10 mouse cellular contexts compared by ENCODE assay signal in the genomic region with DNA sequence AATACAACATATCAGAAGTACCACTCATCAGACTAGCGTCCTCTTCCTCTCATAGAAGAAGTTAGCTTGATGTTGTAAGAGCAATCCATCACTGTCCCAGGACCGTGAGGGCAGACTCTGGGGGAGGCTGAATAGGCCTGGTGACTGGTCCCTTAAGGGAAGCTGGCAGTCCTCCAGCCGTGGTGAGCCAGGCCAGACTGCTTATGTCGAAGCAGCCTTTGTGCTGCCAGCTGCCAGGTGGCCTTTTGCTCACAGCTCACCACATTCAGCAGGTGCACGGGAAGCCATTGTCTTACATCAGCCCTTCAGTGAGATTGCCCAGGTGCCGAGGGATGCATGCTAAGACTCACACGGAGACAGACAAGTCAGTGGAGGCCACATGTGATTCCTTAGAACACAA.
A peak's percentile ranks its signal among the peaks of the same experiment; 100 is the strongest.
DNase-seq lines count a peak whose midpoint lies in the region; ATAC-seq lines count a peak whose summit lies in the region.
"Had no signal": no experiment of that assay in that cellular context is flagged by ENCODE, and none has a peak within 500 bp of the region (broad histone marks: within the 10 kb centered on the region; RNA-seq: fewer than 3 reads in every experiment).

No protein-coding gene starts in this region.

- H3K27me3 ChIP-seq in embryonic facial prominence, embryonic 10.5 days (replicated peaks; ENCODE audit: low read depth, poor library complexity, severe bottlenecking) = 0 out of 2 replicates have a peak, but pooled peaks cover 3% of the 10 kb centered on the region
- no peaks in the 10 kb centered on the region for H3K27me3 ChIP-seq in midbrain, embryonic 16.5 days (ENCODE audit: control insufficient read depth, insufficient read depth, low read depth, low read length)
- no peaks in the 10 kb centered on the region for H3K27me3 ChIP-seq in heart, embryonic 12.5 days (replicated peaks)

- H3K4me3 ChIP-seq in embryonic facial prominence, embryonic 10.5 days = no peak overlapping the region
- H3K4me3 ChIP-seq in midbrain, embryonic 16.5 days (ENCODE audit: low read depth, low read length) = no peak overlapping the region
- no peak overlapping the region for H3K4me3 ChIP-seq in heart, embryonic 12.5 days
- H3K4me3 ChIP-seq: heart, adult 2 months had no signal

- 77% methylated on average over 7 of the region's 7 CpGs for WGBS in embryonic facial prominence, embryonic 10.5 days
- WGBS in midbrain, embryonic 16.5 days = 49% methylated on average over 7 of the region's 7 CpGs
- WGBS in heart, embryonic 12.5 days = 48% methylated on average over 7 of the region's 7 CpGs

- no peak overlapping the region for H3K4me2 ChIP-seq in midbrain, embryonic 16.5 days (ENCODE audit: low read length)
- H3K4me2 ChIP-seq in heart, embryonic 12.5 days = no peak overlapping the region

- intact Hi-C loops in heart, postnatal 14 days (cut with DNase I) = no loop called here
- intact Hi-C loops in heart, postnatal 25 days (cut with DNase I) = no loop called here

- H3K36me3 ChIP-seq in embryonic facial prominence, embryonic 10.5 days (replicated peaks) = no peaks in the 10 kb centered on the region
- no peaks in the 10 kb centered on the region for H3K36me3 ChIP-seq in midbrain, embryonic 16.5 days (ENCODE audit: control insufficient read depth, insufficient read depth, low read length)
- no peaks in the 10 kb centered on the region for H3K36me3 ChIP-seq in heart, embryonic 12.5 days

- peak overlapping the region; percentile 51; the same call in 1 of the 2 replicates for H3K27ac ChIP-seq in embryonic facial prominence, embryonic 10.5 days (replicated peaks)
- no peak overlapping the region for H3K27ac ChIP-seq in midbrain, embryonic 16.5 days (ENCODE audit: low read length)
- H3K27ac ChIP-seq in heart, embryonic 12.5 days (ENCODE audit: poor library complexity, severe bottlenecking) = no peak overlapping the region
- H3K27ac ChIP-seq: heart, adult 2 months had no signal

- peak; percentile 8 to 12 for DNase-seq in heart, postnatal 14 days
- DNase-seq in heart, postnatal 25 days (ENCODE audit: low spot score) = no peak
- peak; percentile 50 for DNase-seq in right cerebral cortex, postnatal 4 days
- no peak for DNase-seq in right cerebral cortex, postnatal 25 days
- no peak for DNase-seq in embryonic facial prominence, embryonic 10.5 days (ENCODE audit: low spot score)
- DNase-seq in c-Kit-positive CD71-positive TER-119-positive erythroid progenitor cells, embryonic 14.5 days (ENCODE audit: low spot score) = no peak
- DNase-seq: spleen, adult 18-20 months had no signal

- no peaks in the 10 kb centered on the region for H3K9me3 ChIP-seq in embryonic facial prominence, embryonic 10.5 days
- H3K9me3 ChIP-seq in midbrain, embryonic 16.5 days (replicated peaks; ENCODE audit: control insufficient read depth, low read length, poor library complexity, severe bottlenecking) = no peaks in the 10 kb centered on the region
- no peaks in the 10 kb centered on the region for H3K9me3 ChIP-seq in heart, embryonic 12.5 days (replicated peaks)

- no peak overlapping the region for H3K9ac ChIP-seq in midbrain, embryonic 16.5 days (ENCODE audit: low read depth, low read length)
- H3K9ac ChIP-seq in heart, embryonic 12.5 days = no peak overlapping the region

- H3K4me1 ChIP-seq in embryonic facial prominence, embryonic 10.5 days = peaks cover 22% of the 10 kb centered on the region
- H3K4me1 ChIP-seq in midbrain, embryonic 16.5 days (ENCODE audit: control insufficient read depth, insufficient read depth, low read length) = peaks cover 9% of the 10 kb centered on the region
- H3K4me1 ChIP-seq in heart, embryonic 12.5 days (replicated peaks) = peaks cover 17% of the 10 kb centered on the region

- ATAC-seq in midbrain, embryonic 16.5 days = 0 out of 2 replicates have a peak, but pooled peaks have one; percentile 19
- ATAC-seq in heart, embryonic 12.5 days (ENCODE audit: insufficient number of reproducible peaks, low FRiP score) = no peak

Comparison
In these comparisons a context has a peak if more than half of its experiments do, and no peak if none do; other contexts are left out.
1. DNase-seq: peak in heart, postnatal 14 days (2 of 2) and right cerebral cortex, postnatal 4 days (single experiment); none in heart, postnatal 25 days (single experiment), right cerebral cortex, postnatal 25 days (single experiment), embryonic facial prominence, embryonic 10.5 days (single experiment) and c-Kit-positive CD71-positive TER-119-positive erythroid progenitor cells, embryonic 14.5 days (single experiment).